Mouse (Mus musculus): ENCODE results near the gene Zfp709. TPM values are rescaled to one million over a fixed set of nuclear protein-coding genes. Genes with fewer than 3 reads are reported as not detected.
A peak's percentile ranks its signal among the peaks of the same experiment; 100 is the strongest.
"Not testable (repeated sequence)": the region's sequence is repeated elsewhere in the genome, so short reads cannot be mapped to it uniquely, and the experiment has no call there.

Gene Zfp709
- total RNA-seq, 2 experiments from 2014 or later: 13.3 to 13.6 TPM

DNA sequence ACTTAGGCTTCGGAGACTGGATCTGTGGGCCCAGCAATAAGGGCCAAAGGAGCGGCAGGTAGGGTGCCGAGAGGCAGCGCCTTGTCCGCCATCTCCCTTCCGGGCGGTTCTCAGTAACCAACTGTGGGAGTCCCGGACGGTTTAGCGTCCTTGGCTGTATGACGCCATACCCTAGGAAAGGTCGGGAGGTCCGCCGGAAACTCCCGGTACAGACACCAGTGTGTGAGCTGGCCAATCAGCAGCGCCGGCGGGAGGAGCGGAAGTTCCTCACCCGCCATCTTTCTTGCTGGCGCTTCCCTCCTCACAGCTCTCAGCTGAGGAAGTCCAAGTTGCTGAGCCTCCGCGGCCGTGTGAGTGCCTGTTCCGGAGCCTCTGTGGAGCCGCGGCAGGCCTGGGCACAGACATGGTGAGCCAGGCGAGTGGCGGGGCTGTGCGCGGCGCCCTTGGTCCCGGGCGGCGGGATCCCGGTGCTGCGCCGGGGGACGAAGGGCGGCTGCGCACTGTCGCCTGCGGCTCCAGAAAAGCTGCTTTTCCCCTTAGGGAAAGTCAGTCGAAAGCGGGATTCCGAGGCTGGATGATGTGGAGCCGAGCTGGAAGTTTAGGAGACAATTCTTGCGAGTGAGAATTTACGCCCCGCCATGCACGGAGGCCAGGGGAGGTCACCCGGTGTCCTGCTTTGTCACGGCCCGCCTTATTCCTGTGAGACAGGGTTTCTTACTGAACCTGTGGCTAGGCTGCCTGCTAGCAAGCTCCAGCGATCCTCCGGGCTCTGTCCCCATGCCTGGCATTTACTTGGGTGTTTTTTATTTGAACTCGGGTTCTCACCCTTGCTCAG lies 41.0 kb downstream of the Zfp709 start:
- peak; percentile 94 for DNase-seq
- intact Hi-C loops (cut with DNase I): no loop called here

DNA sequence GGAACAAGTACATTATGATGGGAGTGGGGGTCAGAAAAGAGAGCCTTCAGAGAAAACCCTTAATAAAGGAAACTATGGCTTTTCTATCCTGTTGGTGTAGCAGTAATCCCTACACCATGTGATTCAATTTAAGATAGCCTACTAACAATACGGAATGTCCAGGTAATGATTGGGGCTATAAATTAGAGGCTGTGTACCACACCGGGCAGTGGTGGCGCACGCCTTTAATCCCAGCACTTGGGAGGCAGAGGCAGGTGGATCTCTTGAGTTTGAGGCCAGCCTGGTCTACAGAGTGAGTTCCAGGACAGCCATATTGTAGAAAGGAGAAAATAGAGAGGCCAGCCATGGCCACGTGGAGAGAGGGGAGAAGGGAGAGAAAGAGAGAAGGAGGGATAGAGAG lies 44.0 kb downstream of the Zfp709 start:
- DNase-seq: no peak
- intact Hi-C loops (cut with DNase I): no loop called here

DNA sequence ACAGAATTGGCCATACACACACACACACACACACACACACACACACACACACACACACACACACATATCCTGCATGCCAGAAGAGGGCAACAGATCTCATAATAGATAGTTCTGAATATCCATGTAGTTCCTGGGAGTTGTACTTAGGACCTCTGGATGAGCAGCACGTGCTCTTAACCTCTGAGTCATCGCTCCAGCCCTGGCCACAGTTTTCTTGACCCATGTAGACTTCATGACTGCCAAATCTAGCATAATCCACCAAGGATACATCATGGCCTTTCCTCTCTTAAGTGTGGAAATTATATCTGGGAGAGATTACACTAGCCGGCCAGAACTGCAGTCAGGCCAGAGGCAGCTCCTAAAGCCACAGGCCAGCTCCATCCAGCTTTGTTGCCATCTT lies 44.7 kb downstream of the Zfp709 start:
- intact Hi-C loops (cut with DNase I): no loop called here
- DNase-seq: no peak

DNA sequence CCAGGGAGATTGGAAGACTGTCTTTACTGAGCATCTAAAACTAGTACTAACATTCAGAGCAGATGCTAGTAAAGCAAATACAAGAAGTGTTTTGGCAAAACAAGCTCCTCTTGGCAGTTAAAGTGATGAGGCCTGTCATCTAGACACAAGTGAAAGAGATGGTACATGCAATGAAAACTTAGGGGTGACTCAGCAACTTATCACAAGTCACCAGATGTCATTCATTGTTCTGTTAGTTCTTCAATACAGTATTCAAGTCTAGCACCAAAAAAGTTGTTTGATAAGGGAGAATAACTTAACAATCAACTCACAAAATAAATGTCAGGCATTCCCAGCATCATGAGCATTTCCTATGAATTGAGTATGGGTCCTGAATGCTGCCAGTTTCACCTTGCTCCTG lies 46.0 kb downstream of the Zfp709 start:
- no peak for DNase-seq
- intact Hi-C loops (cut with DNase I): no loop called here

DNA sequence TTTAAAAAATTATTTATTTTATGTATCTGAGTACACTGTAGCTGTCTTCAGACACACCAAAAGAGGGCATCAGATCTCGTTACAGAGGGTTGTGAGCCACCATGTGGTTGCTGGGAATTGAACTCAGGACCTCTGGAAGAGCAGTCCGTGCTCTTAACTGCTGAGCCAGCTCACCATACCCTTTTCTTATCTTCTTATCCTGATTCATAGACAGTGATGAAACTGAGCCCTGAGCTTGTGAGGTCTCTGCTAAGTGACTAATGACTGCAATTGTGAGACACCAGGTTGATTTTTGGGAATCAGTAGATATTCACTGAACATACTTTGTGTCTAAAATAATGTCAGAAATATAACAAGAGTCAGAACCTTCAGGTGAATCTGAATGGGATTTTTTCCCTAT lies 56.2 kb downstream of the Zfp709 start:
- intact Hi-C loops (cut with DNase I); DNase-seq: not testable (repeated sequence)

DNA sequence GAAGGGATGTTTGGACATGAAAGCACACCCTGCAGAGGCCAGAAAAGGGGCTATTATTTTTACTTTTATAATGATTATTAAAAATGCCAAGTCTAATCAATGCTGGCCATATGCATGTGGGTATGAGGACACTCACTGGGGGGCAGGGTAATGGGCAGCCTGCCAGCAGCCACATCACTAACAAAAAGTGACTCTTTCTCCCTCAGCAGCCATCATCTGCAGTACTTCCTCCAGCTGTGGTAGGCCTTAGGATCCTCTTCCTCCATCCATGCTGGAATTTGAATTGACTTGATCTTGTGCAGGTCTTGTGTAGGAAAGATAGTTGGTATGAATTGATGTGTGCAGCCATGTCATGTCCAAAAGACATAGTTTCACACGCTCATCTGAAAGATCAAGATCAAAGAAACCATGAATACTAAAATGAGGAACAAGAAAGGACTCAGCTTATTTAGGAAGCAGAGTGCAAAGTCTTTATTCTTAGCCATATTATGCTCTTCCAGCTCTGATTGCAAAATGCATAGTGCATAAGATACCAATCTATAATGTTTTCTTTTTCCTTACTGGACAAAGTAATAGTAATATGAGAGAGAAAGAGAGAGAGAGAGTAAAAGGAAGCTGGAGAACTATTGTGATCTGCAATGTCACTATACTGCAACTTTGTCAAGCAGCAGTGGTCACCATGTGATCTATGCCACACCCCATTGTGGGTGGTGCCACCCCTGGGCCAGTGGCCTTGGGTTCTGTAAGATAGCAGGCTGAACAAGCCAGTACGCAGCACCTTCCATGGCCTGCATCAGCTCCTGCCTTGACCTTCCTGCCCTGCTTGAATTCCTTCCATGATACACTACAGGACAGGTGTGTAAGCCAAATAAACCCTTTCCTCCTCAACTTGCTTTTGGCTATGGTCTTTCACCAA lies 58.7 kb downstream of the Zfp709 start:
- intact Hi-C loops (cut with DNase I): no loop called here
- no peak for DNase-seq

DNA sequence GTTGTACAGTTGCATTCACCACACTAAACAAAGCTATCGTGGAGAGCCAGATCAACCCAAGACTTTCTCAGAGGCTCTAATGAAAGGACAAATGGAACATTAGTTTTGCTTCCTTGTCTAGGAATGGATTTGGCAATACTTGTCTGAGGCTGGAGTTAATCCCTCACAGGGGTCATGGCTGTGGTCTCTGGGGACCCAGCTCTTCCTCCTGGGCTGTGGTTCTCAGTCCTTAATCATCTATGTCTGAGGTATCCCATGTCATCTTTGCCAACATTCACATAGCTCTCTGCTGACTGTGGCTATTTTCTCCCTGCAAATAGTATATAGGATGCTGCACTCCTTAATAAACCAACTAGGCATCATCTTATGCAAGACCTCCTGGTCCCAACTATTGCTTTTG lies 60.0 kb downstream of the Zfp709 start:
- no peak for DNase-seq
- intact Hi-C loops (cut with DNase I): no loop called here

Other genes with a start within 250 kb of the Zfp709 start
- gene Unc13a, start 210.3 kb upstream of the Zfp709 start, total RNA-seq (2021): 100 to 1,000 TPM; 204 to 221 TPM
- 1 to 10 TPM; 4.5 to 5.5 TPM for gene Jak3, start 205.7 kb upstream of the Zfp709 start, total RNA-seq (2021)
- 1 to 10 TPM in 1 of 2 experiments, under 1 TPM in 1; 0.70 to 1.6 TPM for gene Insl3, start 192.8 kb upstream of the Zfp709 start, total RNA-seq (2021)
- under 1 TPM; 0.22 to 0.36 TPM for gene B3gnt3, start 180.2 kb upstream of the Zfp709 start, total RNA-seq (2021)
- 100 to 1,000 TPM; 153 to 162 TPM for gene Fcho1, start 156.3 kb upstream of the Zfp709 start, total RNA-seq (2021)
- gene Zfp882, start 26.6 kb downstream of the Zfp709 start, total RNA-seq (2021): 10 to 100 TPM; 20.8 to 23.0 TPM
- 10 to 100 TPM; 24.3 to 25.1 TPM for gene Zfp617, start 26.6 kb downstream of the Zfp709 start, total RNA-seq (2021)
- 10 to 100 TPM; 16.8 to 18.6 TPM for gene Zfp961, start 69.0 kb downstream of the Zfp709 start, total RNA-seq (2021)
- gene Cyp4f18, start 127.6 kb downstream of the Zfp709 start, total RNA-seq (2021): under 1 TPM in 1 of 2 experiments, not detected in 1; 0.48 TPM
- not detected for gene Olfr372, start 159.2 kb downstream of the Zfp709 start, total RNA-seq (2021)
- gene Olfr373, start 201.2 kb downstream of the Zfp709 start, total RNA-seq (2021): not detected
- gene Olfr374, start 225.0 kb downstream of the Zfp709 start, total RNA-seq (2021): under 1 TPM in 1 of 2 experiments, not detected in 1; 0.04 TPM

Data from left cerebral cortex, postnatal 4 days (tissue).